Mouse (Mus musculus) right cerebral cortex, postnatal 4 days (tissue): ENCODE data around the gene Pde10a.

ENCODE experiments used
- DNase-seq: peaks from one replicate; pipeline ENCODE4 v3.0.0-alpha.2; 2022

Gene Pde10a

DNA sequence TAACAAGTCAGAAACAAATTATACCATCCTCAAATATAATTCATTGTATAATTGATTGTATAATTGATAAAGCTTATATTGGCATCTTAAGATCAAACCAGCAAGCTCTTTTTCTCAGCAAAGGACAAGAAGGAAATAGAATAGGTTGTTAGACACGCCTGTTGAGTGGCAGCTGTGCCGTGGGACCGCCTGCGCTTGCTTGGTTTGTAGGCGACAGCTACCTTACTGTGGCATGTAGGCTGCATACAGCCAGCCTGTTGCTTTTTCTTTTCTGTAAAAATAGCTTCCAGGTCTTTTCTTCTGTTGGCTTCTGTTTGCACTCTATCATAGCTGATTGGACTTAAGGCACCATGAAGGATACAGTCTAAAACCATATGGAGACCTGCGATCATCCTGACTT, 326.7 kb downstream of the Pde10a start:
- DNase-seq: no peak

DNA sequence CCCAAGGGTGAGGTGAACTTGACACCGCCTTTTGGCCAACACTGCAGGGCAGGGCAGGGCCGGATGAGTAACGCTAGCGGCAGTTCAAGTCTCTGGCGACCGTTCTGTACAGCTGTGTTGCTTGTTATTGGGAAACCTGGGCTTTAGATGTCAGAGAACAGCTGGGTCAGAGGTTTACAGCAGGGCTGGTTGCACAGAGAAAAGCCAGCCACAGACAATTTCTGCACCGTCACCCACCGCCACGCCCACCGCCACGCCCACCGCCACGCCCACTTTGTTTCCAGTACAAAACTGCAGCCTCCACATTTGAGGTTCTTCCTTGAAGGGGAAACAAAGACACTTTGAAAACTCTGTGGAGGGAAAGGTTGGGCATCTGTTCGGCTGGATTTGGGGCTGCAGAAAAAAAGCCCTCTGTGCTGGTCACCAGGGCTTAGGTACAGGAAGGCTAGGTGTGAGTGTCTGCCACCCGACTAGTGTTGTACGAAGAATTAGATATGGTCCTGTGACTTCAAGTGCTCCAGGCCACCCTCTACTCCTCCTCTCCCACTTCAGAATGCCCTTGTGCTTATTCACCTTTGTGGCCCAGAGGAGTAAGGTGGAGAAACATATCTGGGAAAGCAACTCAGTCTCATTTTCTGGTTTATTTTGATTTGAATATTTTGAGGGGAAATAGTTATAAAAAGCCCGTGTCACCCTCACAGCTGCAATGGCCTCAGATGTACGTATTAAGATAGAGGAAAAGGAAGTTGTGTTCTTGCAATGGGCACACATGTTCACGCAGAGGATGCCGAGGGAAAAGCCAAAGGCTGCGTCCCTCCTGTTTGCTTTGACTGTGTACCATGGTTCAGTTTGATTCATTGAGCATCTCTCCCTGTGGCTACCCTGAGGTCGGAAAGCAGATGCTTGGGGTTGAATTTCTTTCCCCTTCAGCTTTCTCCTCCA, 331.5 kb downstream of the Pde10a start:
- DNase-seq: peak; percentile 21

DNA sequence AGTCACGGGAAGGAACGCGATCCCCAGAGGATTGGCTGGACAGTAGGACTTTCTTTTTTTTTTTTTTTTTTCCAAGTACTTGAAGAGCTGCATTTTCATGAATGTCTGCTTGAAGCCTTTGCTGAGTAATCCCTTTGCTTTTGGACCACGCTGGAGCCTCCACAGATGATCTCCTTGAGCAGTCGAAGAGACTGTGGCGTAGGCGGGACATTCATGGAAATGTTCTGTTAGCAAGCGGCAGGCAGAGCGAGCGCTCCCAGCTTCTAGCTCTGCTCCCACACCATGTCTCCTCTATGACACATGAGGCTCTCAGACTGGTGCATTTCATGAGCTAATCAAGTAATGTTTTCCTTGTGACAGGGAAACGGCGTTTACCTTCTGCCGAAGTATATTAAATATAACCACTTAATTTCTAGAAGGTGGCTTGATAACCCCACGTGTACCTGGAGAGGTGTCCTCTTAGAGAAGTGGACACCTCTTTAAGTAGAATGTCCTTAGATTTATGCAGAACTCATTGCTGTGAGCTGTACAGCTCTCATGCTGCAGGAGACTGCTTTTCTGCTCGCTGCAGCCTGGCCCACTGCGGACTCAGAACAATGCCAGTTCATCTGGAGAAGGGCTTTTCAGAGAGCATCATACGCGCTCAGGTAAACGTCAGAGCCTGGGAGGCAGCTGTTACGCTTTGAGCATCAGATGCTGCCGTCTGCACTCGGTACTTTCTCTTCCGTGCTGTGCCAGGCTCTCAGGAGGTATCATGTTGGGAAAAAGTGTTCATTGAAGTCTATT, 333.7 kb downstream of the Pde10a start:
- DNase-seq: peak; percentile 42

DNA sequence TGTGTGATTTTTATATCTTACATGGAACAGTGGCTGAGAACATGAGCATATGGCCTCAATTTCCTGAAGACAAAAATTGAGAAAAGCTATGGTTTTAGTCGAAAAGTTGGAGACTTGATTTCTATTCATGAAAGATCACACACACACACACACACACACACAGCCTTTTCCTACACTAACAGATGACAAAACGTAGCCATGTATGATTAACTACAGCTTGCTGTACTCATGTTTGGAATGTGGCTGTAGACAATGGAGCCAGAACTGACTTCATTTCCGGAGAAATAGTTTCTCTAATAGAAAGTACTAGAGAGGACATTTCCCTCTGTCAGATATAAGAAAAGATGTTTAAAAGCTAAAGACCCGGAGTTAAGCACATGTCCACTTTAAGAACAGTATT, 334.3 kb downstream of the Pde10a start:
- no peak for DNase-seq

DNA sequence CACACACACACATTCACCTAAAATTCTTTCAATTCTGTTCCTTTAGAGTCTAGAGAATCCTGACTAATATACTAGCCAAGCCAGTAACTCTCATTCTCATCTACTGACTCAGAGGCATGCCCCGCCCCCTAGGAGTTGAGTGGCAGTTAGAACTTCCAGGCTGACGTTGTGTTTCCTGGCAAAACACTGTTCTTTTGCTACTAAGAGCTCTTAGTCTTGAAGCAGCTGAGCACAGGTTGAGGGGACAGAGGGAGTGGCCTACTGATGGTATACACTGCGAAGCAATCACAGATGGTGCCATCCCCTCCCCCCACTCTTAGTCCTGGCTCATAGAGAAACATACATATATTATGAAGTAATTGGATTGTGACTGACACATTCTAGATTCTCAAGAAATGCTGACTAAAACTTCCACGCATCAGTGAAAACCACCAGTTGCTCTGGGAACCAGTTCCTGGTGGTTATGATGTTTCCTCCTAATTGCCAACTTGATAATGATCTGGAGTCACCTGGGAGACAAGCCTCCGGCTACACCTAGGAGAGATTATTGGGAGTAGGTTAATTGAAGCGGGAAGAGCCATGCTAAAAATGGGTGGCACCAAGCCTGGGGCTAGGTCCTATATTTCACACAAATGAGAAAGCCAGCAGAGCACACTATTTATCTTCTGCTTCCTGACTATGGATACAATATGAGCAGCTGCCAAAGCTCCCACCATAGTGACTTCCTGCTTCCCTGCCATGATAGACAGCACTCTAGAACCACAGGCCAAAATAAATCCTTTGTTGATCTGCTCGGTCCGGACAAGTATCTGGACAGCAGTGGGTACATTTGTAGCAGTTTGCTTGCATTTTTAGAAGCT, 339.7 kb downstream of the Pde10a start:
- DNase-seq: peak; percentile 25

DNA sequence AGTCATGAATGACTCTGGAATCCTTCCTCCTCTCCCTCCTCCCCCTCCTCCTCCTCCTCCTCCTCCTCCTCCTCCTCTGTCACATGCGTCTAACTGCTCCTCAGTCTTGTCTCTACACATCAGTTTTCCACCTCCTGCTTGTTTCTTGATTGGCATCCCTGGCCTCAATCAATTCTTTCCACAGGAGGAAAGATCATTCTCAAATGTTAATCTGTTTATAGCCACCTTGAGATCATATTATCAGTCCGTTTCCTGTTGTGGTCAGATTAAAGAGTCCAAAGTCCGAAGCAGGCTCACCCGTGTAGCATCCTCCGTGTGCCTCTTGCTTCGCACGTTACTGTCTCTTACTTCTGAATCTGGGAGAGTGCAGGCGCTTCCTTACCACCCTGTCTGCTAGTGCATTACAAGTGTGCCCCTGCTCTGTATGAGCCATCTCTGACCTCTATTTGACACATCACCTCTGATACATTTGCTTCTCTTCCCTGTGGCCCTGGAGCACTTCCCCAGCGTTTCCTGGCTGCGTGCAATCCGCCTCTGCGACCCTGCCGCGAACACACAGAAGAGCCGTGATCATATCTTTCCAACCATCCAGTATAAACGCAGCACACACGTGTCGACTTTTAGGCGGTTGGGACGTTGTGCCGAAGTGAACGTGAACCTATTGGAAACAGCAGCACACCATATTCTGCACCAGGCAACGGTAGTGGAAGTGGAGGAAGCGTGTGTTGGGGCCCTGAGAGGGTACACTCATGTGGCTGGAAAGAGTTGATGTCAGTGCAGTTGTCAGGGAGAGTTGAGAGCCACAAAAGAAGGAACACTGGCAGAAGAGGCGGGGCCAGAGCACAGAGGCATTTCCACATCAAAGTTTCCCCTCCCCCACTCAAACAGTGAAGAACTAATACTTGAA, 342.4 kb downstream of the Pde10a start:
- DNase-seq: no peak

DNA sequence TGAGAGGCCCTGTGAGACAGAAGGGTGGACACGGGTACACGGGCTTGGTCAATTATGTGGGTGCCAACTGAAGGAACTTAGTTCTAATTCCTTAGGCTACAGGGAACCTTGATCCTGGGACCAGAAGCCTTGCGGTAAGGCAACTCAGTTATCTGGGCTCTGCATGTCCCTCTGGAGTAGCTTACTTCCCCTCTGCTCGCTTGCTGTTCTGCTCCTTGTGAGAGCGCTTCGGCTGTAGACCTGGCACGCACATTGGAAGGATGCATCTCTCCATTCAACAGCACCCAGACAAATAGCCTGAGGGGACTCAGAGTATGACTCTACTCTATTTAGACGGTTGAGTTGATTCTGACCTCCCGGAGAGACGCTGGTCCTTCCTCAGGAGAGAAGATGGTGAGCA, 344.1 kb downstream of the Pde10a start:
- no peak for DNase-seq

DNA sequence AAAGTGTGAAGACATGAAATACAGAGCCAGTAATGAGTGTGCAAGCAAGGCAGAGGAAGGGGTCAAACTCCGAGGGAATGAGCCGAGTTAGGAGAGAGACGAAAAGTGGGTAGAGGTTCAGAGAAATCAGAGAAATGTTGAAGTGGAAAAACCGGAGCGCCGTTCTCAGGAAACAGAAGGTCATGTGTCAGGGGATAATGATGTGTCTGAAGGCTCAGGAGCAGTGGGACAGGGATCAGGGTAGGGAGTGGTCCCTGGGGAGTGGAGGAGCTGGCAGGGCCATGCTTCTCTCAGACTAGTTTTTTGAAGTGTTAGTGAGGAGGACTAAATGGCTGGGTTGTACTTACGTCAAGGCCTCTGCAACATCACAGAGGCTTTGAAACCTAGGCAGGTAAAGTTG, 345.7 kb downstream of the Pde10a start:
- no peak for DNase-seq

DNA sequence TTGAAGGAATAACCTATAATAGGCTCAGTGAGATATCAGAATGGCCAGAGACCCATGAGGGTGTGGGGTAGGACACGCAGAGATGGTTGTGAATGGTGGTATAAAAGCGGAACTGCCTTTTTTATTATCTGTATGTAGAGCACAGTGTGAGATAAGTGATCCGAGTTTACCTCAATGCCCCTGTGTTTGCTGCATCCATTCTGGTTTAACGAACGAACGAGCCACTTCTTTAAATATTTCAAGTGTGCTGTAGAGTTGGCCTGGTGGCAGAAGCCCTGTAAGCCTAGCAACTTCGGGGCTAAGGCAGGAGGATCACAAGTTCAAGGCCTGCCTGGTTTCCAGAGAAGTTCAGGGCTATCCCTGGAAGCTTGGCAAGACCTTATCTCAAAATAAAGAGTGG, 346.2 kb downstream of the Pde10a start:
- no peak for DNase-seq

DNA sequence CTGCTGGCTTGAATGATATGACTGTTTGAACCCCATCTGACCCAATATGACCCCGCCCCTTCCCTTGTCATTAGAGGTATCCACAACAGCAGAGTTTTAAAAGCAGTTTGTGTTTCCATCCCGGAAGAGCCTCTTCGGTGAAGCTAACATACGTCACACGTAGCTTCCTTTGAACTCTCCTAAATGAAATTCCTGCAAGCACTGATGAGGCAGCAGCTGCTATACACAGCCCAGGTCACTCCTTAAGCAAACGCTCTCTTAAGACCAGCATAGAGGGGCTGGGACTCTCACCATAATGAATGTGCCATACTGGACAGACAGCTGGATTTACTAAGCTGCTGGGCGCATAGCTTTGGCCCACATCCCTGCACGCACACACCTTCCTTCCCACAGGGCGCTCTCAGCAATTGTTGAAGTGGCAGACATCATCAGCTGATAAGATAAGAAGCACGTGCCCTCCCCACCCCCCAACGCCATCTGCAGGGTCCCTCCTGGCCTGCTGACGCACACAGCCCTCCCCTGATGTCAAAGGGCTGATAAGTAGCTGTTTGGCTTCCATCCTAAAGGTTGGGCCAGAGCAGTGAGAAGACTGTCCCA, 346.9 kb downstream of the Pde10a start:
- no peak for DNase-seq

DNA sequence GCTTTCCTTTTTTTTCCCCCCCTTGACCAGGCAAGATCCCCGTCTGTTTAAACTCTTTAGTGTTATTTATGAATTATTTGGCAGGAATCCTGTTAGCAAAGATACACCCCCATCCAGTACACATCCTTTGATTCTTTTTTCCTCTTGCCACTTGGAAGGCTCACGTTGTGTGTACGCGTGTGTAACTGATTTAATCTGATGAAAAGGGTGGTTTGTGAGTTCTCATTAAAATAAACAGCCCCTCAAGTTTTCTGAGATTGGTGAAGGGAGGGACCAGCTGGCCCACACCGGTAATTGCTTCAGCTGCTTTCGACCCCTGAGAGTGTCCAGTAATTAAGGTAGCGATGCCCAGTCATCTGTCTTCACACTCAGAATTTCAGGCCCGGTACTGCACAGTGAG, 347.4 kb downstream of the Pde10a start:
- no peak for DNase-seq

DNA sequence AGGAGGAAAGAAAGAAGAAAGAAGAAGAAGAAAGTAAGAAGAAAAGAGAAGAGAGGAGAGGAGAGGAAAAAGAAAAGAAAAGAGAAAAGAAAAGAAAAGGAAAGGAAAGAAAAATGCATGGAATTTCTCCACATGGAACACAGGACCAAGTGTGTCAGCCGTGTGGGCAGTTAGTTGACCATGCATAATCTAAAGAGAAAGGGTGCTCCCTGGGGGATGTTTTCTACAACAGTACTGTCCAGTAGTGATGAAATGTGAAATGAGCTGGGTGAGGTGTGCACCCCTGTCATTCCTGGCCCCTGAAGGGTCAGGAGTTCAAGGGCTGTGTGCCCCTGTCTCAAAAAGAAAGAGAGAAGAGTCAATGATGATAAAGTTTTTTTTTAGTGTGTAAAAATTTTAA, 352.9 kb downstream of the Pde10a start:
- no peak for DNase-seq

DNA sequence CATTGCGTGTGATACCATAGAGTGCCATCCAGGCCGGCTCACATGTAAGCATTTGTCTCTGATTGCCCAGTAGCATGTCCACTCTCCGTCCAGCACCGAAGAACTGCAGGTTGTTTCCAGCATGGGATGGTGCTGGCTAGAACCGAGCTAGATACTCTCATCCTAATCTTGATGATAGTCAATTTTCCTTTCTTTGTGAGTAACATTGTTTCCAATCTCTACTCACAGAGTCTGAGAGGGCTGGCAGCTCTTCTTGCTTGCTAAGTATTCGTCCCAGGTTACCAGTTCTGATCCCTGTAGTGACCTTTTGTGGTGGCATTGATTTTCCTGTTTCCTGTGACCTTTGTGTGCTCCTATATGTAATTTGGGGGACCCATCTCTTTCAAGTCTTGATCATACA, 356.5 kb downstream of the Pde10a start:
- no peak for DNase-seq

DNA sequence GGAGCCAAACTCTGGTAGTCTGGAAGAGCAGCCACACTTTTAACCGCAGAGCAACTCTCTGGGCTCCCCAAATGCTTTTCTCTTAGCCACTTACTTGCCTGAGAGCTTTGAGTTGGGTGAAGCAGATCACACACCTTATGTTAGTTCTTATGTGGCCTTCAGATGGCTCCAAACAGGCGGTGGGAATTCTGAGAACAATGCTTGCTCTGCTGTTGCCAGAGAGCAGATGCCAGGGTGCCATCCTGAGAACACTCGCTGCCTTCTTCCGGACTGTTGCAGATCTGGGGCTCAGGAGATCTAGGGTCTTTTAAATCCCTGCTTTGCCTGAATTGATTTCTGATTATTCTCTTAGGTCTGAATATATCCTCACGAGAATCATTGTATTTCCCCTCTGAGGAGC, 359.5 kb downstream of the Pde10a start:
- DNase-seq: no peak

DNA sequence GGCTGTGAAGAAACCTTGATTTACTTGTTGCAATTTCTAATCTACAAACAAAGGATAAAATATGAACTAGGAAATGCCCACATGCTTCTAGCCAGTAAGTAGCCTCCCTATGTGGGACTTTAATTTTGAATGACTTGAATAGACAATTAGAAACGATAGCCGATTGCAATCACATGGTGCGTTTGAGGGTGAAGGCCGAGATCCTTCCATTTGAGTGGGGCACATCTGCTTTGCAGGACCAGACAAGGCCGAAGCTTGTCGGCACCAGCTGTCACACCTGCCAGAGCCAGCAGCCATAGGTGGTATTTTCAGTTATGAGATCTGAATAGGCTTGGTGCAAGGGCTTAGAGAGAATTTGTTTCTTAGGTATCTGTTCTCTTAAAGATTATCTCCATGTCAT, 360.7 kb downstream of the Pde10a start:
- DNase-seq: no peak

DNA sequence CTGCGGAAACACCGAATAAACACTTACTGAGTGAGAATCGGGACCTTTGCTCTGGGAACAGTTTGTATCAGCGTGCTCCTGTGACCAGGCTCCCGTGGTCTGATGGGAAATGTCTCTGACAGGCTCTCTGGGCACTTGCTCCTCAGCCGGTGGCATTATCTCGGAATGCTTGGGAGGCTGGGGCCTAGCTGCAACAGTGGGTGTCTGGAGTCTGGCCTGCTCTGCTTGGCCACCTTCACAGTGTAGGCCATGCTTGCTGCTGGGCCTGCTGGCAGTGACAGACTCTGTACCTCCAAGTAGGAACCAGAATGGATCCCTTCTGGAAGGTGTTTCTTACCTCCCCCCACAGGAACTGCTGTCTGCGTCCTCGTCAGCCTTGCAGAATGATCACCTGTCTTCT, 362.9 kb downstream of the Pde10a start:
- no peak for DNase-seq

DNA sequence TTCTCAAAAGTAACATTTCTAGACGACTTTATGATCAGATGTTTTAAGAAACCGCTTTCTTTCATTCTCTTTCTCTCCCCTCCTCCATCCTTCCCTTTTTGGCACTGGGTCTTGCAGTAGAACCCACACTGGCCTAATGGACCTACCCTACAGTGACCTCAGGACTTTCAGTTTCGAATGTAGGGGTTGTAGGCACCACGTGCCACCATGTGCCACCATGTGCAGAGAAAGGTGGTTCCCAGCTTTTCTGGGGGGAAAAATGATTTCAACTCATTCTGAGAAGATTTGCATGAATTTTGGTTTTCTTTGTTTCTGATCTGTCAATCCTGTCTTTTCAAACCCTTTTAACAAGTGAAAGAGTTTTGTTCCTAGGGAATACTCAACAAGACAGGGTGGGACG, 363.5 kb downstream of the Pde10a start:
- DNase-seq: no peak

DNA sequence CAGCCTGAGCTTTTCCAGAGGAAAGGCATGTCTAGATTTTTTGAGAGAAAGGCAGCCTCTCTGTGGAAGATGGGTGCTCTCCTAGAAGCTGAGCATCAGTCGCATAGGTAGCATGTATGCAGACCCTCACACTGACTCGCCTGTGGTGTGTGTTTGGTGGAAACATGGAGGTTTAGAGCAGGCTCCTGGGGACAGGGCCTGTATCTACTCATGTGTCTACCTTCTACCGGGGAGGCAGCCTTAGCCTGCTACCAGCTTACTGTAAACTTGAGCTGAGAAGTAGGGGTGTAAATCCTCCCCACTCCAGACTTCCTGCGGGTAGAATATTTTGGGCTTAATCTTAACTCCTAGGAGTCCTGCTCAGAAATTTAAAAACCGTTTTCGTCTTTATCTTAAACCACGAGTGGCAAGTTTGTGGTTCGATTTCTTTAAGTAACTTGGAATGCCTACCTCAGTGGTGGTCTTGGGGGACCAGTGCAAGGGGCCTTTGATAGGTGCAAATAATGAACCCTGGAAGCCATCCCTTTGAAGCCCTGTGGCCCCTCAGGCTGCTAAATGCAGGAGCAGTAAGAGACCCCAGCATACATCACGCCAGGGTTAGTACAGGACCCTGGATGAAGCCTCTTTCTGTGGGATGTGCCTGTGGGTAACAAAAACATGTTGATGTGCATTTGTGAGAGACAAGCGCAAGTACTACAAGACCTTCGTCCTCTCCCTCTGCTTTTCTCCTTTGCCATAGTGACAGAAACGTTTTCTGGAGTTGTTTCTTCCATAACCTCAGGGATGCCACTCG, 367.2 kb downstream of the Pde10a start:
- DNase-seq: no peak

DNA sequence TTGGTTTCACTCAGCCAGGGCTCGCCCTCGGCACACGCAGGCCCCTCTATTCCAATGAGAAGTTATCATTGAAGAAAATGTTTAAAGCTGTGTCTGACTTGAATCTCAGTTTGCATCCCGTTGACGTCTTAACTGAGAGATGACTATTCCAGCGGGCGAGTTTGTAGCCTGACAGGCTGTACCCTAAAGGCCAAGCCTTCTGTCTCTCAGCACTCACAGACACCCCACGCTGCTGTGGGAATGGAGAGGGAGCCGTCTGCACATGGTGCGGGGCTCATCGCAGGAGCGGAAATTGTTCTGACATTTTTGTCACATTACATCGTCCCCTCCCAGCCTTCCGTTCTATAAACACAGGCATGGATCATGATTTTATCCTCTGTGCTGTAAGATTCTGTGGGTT, 370.8 kb downstream of the Pde10a start:
- no peak for DNase-seq

DNA sequence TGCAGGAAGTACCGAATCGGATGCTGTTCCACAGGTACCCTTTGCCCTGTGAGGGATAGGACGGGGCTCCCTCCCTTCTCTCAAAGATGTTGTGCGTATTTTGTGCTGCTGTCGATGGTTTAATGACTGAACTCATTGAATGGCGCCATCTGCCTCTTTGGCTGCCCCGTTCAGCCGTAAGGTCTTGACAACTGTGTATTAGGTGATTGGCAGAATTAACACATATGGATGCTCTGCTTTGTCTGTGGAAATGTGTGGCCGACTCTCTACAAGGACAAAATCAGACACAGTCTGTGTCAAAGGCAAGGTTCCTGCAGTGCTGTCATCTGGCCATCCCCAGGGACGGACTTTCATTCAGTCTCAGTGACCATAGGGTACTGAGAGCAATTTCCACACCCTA, 372.6 kb downstream of the Pde10a start:
- no peak for DNase-seq

DNA sequence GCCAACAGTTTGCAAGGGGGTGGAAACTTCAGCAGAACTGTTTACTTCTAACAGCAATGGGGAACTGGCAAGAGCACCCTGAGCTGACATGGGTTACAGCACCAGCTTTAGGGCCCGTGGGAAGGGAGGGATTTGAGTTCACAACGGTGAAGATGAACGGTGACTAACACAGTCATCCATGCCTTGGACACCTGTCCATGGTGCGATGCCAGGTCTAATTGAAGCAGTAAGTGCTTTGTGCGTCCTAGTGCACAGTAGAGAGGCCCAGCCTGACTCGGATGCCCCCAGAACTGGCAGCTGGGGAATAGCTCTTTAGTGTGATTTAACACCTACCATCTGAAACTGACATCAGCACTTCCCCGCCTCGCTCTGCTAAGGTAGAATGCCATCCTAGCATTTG, 373.0 kb downstream of the Pde10a start:
- DNase-seq: no peak
